ENCODE assay signal across 8 mouse cellular contexts in genomic region chr8:70607603-70607897, GRCm38 (mm10). TPM values are rescaled to one million over a fixed set of nuclear protein-coding genes. Genes with fewer than 3 reads are reported as not detected.
DNase-seq lines count a peak whose midpoint lies in the region; ATAC-seq lines count a peak whose summit lies in the region.

No protein-coding gene starts in this region.

- WGBS in embryonic facial prominence, embryonic 10.5 days = 33% methylated on average over 6 of the region's 6 CpGs
- WGBS in hindbrain, embryonic 14.5 days = 24% methylated on average over 6 of the region's 6 CpGs
- 26% methylated on average over 6 of the region's 6 CpGs for WGBS in midbrain, embryonic 16.5 days

- peak overlapping the region; percentile 89 for H3K4me3 ChIP-seq in embryonic facial prominence, embryonic 10.5 days
- H3K4me3 ChIP-seq in hindbrain, embryonic 14.5 days (replicated peaks; ENCODE audit: low read length) = peak overlapping the region; percentile 88
- peak overlapping the region; percentile 68 for H3K4me3 ChIP-seq in midbrain, embryonic 16.5 days (ENCODE audit: low read depth, low read length)

- peak; percentile 38 to 41 for DNase-seq in layer of hippocampus, postnatal 10 days (ENCODE audit: low spot score in 2 of 2)
- DNase-seq in layer of hippocampus, adult 9-10 months (ENCODE audit: low spot score) = no peak
- DNase-seq in embryonic facial prominence, embryonic 10.5 days (ENCODE audit: low spot score) = no peak
- DNase-seq in hindbrain, embryonic 14.5 days (ENCODE audit: low spot score) = no peak
- DNase-seq in MN1 (ENCODE audit: low spot score) = no peak
- no peak for DNase-seq in urinary bladder, postnatal 36 days (ENCODE audit: low spot score in 2 of 2)
- no peak for DNase-seq in spleen, postnatal 36 days (ENCODE audit: low spot score in 2 of 2)

- no peaks in the 10 kb centered on the region for H3K27me3 ChIP-seq in embryonic facial prominence, embryonic 10.5 days (replicated peaks; ENCODE audit: low read depth, poor library complexity, severe bottlenecking)
- no peaks in the 10 kb centered on the region for H3K27me3 ChIP-seq in hindbrain, embryonic 14.5 days (ENCODE audit: control insufficient read depth, insufficient read depth, low read length)
- no peaks in the 10 kb centered on the region for H3K27me3 ChIP-seq in midbrain, embryonic 16.5 days (ENCODE audit: control insufficient read depth, insufficient read depth, low read depth, low read length)

- H3K36me3 ChIP-seq in embryonic facial prominence, embryonic 10.5 days (replicated peaks) = peaks cover 29% of the 10 kb centered on the region
- H3K36me3 ChIP-seq in hindbrain, embryonic 14.5 days (replicated peaks; ENCODE audit: control insufficient read depth, insufficient read depth) = peaks cover under 1% of the 10 kb centered on the region; the same call in 1 of the 2 replicates
- no peaks in the 10 kb centered on the region for H3K36me3 ChIP-seq in midbrain, embryonic 16.5 days (ENCODE audit: control insufficient read depth, insufficient read depth, low read length)

- ATAC-seq in hindbrain, embryonic 14.5 days (ENCODE audit: low FRiP score) = no peak
- ATAC-seq in midbrain, embryonic 16.5 days = 0 out of 2 replicates have a peak, but pooled peaks have one; percentile 1

- peak overlapping the region; percentile 97 for H3K27ac ChIP-seq in embryonic facial prominence, embryonic 10.5 days (replicated peaks)
- H3K27ac ChIP-seq in hindbrain, embryonic 14.5 days = 0 out of 2 replicates have a peak overlapping the region, but pooled peaks have one; percentile 88
- peak overlapping the region; percentile 59; the same call in 1 of the 2 replicates for H3K27ac ChIP-seq in midbrain, embryonic 16.5 days (ENCODE audit: low read length)

- peak overlapping the region; percentile 96 for H3K9ac ChIP-seq in hindbrain, embryonic 14.5 days
- H3K9ac ChIP-seq in midbrain, embryonic 16.5 days (ENCODE audit: low read depth, low read length) = peak overlapping the region; percentile 79

- peak overlapping the region; percentile 92 for H3K4me2 ChIP-seq in hindbrain, embryonic 14.5 days (replicated peaks)
- H3K4me2 ChIP-seq in midbrain, embryonic 16.5 days (ENCODE audit: low read length) = peak overlapping the region; percentile 85

- H3K4me1 ChIP-seq in embryonic facial prominence, embryonic 10.5 days = peaks cover 77% of the 10 kb centered on the region
- peaks cover 42% of the 10 kb centered on the region for H3K4me1 ChIP-seq in hindbrain, embryonic 14.5 days (replicated peaks; ENCODE audit: control insufficient read depth, insufficient read depth, low read length)
- peaks cover 49% of the 10 kb centered on the region for H3K4me1 ChIP-seq in midbrain, embryonic 16.5 days (ENCODE audit: control insufficient read depth, insufficient read depth, low read length)

- H3K9me3 ChIP-seq in embryonic facial prominence, embryonic 10.5 days = peaks cover 5% of the 10 kb centered on the region; the same call in 1 of the 2 replicates
- H3K9me3 ChIP-seq in hindbrain, embryonic 14.5 days (ENCODE audit: control insufficient read depth, low read length) = no peaks in the 10 kb centered on the region
- H3K9me3 ChIP-seq in midbrain, embryonic 16.5 days (replicated peaks; ENCODE audit: control insufficient read depth, low read length, poor library complexity, severe bottlenecking) = no peaks in the 10 kb centered on the region

RNA-seq across cellular contexts. Expression of gene Ssbp4, which starts 1.1 kb away (rescaled TPM):
- 100 to 1,000 TPM; 225 to 240 TPM for total RNA-seq in layer of hippocampus, postnatal 10 days (2021)
- 105 and 109 TPM in 2 replicates for polyA plus RNA-seq in embryonic facial prominence, embryonic 10.5 days (2016; fragmentation: Nextera tagmentation; extraction: Ambion mirVana)
- 165 and 173 TPM in 2 replicates for polyA plus RNA-seq in hindbrain, embryonic 14.5 days (2014; fragmentation: Nextera tagmentation; extraction: Ambion mirVana)
- 151 and 173 TPM in 2 replicates for polyA plus RNA-seq in midbrain, embryonic 16.5 days (2015; fragmentation: Nextera tagmentation; extraction: Ambion mirVana)

RNA-seq across cellular contexts. Expression of gene Lrrc25, which starts 8.4 kb away (rescaled TPM):
- total RNA-seq in layer of hippocampus, postnatal 10 days (2021) = 1 to 10 TPM in 1 of 2 experiments, under 1 TPM in 1; 0.96 to 2.3 TPM
- polyA plus RNA-seq in embryonic facial prominence, embryonic 10.5 days (2016; fragmentation: Nextera tagmentation; extraction: Ambion mirVana) = 0.77 and 0.79 TPM in 2 replicates
- polyA plus RNA-seq in hindbrain, embryonic 14.5 days (2014; fragmentation: Nextera tagmentation; extraction: Ambion mirVana) = 0.98 and 1.6 TPM in 2 replicates
- 0.64 and 0.97 TPM in 2 replicates for polyA plus RNA-seq in midbrain, embryonic 16.5 days (2015; fragmentation: Nextera tagmentation; extraction: Ambion mirVana)

RNA-seq across cellular contexts. Expression of gene Isyna1, which starts 13.4 kb away (rescaled TPM):
- total RNA-seq in layer of hippocampus, postnatal 10 days (2021) = 10 to 100 TPM; 56.5 to 57.8 TPM
- polyA plus RNA-seq in embryonic facial prominence, embryonic 10.5 days (2016; fragmentation: Nextera tagmentation; extraction: Ambion mirVana) = 184 and 187 TPM in 2 replicates
- polyA plus RNA-seq in hindbrain, embryonic 14.5 days (2014; fragmentation: Nextera tagmentation; extraction: Ambion mirVana) = 86.8 and 96.6 TPM in 2 replicates
- polyA plus RNA-seq in midbrain, embryonic 16.5 days (2015; fragmentation: Nextera tagmentation; extraction: Ambion mirVana) = 155 and 171 TPM in 2 replicates

RNA-seq across cellular contexts. Expression of gene Gdf15, which starts 24.7 kb away (rescaled TPM):
- not detected for total RNA-seq in layer of hippocampus, postnatal 10 days (2021)
- polyA plus RNA-seq in embryonic facial prominence, embryonic 10.5 days (2016; fragmentation: Nextera tagmentation; extraction: Ambion mirVana) = 0.14 TPM in 1 of 2 replicates, not detected in the other
- 0.14 and 0.28 TPM in 2 replicates for polyA plus RNA-seq in hindbrain, embryonic 14.5 days (2014; fragmentation: Nextera tagmentation; extraction: Ambion mirVana)
- 0.35 and 0.39 TPM in 2 replicates for polyA plus RNA-seq in midbrain, embryonic 16.5 days (2015; fragmentation: Nextera tagmentation; extraction: Ambion mirVana)

RNA-seq across cellular contexts. Expression of gene Pgpep1, which starts 52.6 kb away (rescaled TPM):
- 10 to 100 TPM; 25.8 to 31.9 TPM for total RNA-seq in layer of hippocampus, postnatal 10 days (2021)
- 51.8 and 52.7 TPM in 2 replicates for polyA plus RNA-seq in embryonic facial prominence, embryonic 10.5 days (2016; fragmentation: Nextera tagmentation; extraction: Ambion mirVana)
- 74.0 and 89.3 TPM in 2 replicates for polyA plus RNA-seq in hindbrain, embryonic 14.5 days (2014; fragmentation: Nextera tagmentation; extraction: Ambion mirVana)
- polyA plus RNA-seq in midbrain, embryonic 16.5 days (2015; fragmentation: Nextera tagmentation; extraction: Ambion mirVana) = 67.2 and 69.7 TPM in 2 replicates

Comparison
In these comparisons a context has a peak if more than half of its experiments do, and no peak if none do; other contexts are left out.
1. DNase-seq: peak in layer of hippocampus, postnatal 10 days (2 of 2); none in layer of hippocampus, adult 9-10 months (single experiment), embryonic facial prominence, embryonic 10.5 days (single experiment), hindbrain, embryonic 14.5 days (single experiment), MN1 (single experiment), urinary bladder, postnatal 36 days (0 of 2) and spleen, postnatal 36 days (0 of 2).
2. Peak in every context shown above with its lines, with median percentiles within 50 percentile points of each other: H3K27ac ChIP-seq and H3K4me3 ChIP-seq.